Mouse (Mus musculus) CD4-positive helper T cell, adult 2 months (primary cell): ENCODE data around the gene Gm43064.
A peak's percentile ranks its signal among the peaks of the same experiment; 100 is the strongest.
"Not testable (repeated sequence)": the region's sequence is repeated elsewhere in the genome, so short reads cannot be mapped to it uniquely, and the experiment has no call there.

Experiments
- DNase-seq: peaks from one replicate; pipeline ENCODE4 v3.0.0-alpha.2; 2012; ENCODE audit warnings: low read depth, missing footprints, low spot score

Gene Gm43064

GRCm38 (mm10) chr3:103808891-103809798 is at the start of gene Gm43064, which contains the start of the genes Dclre1b and Ap4b1:
TSS of gene Gm43064 (plus strand) at chr3:103809573.
TSS of gene Dclre1b (minus strand) at chr3:103809444.
TSS of gene Ap4b1 (plus strand) at chr3:103809520.
- DNase-seq: peak; percentile 98

- no peak for DNase-seq
These were observed 42.6 kb upstream of the Gm43064 start for GRCm38 (mm10) chr3:103766789-103767188.

GRCm38 (mm10) chr3:103771531-103772130 is 37.7 kb upstream of the Gm43064 start:
- no peak for DNase-seq

GRCm38 (mm10) chr3:103772846-103773245 is 36.5 kb upstream of the Gm43064 start:
- DNase-seq: peak; percentile 49

- peak; percentile 19 for DNase-seq
These were observed 35.9 kb upstream of the Gm43064 start for GRCm38 (mm10) chr3:103773508-103773907.

GRCm38 (mm10) chr3:103774009-103774408 is 35.4 kb upstream of the Gm43064 start:
- DNase-seq: peak; percentile 42

GRCm38 (mm10) chr3:103777940-103778339 is 31.4 kb upstream of the Gm43064 start:
- no peak for DNase-seq

GRCm38 (mm10) chr3:103778660-103779059 is 30.7 kb upstream of the Gm43064 start:
- DNase-seq: no peak

GRCm38 (mm10) chr3:103779183-103779582 is 30.2 kb upstream of the Gm43064 start:
- DNase-seq: no peak

GRCm38 (mm10) chr3:103780271-103780670 is 29.1 kb upstream of the Gm43064 start:
- peak; percentile 19 for DNase-seq

GRCm38 (mm10) chr3:103780777-103781176 is 28.6 kb upstream of the Gm43064 start:
- DNase-seq: peak; percentile 32

GRCm38 (mm10) chr3:103782844-103783609 is 26.3 kb upstream of the Gm43064 start:
- no peak for DNase-seq

GRCm38 (mm10) chr3:103787225-103787624 is 22.1 kb upstream of the Gm43064 start:
- no peak for DNase-seq

GRCm38 (mm10) chr3:103789096-103789495 is 20.3 kb upstream of the Gm43064 start:
- no peak for DNase-seq

- DNase-seq: peak; percentile 81
These were observed 19.5 kb upstream of the Gm43064 start for GRCm38 (mm10) chr3:103789891-103790345.

- peak; percentile 67 for DNase-seq
These were observed 18.8 kb upstream of the Gm43064 start for GRCm38 (mm10) chr3:103790346-103791145.

- peak; percentile 94 for DNase-seq
These were observed 17.9 kb upstream of the Gm43064 start, which contains the start of gene Hipk1 for GRCm38 (mm10) chr3:103791230-103792110. TSS of gene Hipk1 (minus strand) at chr3:103791563.

- DNase-seq: not testable (repeated sequence)
These were observed 17.3 kb upstream of the Gm43064 start for GRCm38 (mm10) chr3:103792111-103792406.

- DNase-seq: no peak
These were observed 16.8 kb upstream of the Gm43064 start for GRCm38 (mm10) chr3:103792566-103792965.

GRCm38 (mm10) chr3:103796389-103796788 is 13.0 kb upstream of the Gm43064 start:
- DNase-seq: no peak
